Mouse (Mus musculus): Measurements from ENCODE around the gene Banp.

Banp gene

DNA sequence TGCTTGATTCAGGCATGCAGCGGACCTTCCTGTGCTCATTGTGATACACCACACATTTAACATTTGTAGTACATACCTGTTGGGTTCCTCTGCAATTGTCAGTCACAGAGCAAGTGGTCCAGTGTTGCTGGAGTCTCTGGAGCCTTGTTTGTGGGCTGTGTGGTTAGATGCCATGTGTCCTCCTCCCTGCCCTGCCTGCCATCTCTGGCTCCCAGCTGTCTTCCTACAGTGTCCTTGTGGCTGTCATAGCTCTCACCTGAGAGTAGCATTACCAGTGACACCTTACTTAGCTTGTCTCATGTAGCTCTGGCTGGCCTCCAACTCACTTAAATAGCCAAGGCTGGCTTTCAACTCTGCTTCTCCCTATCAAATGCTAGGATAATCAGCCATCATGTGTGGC is 69.6 kb downstream of the Banp start:
- DNase-seq (ENCODE audit: low spot score): no peak

DNA sequence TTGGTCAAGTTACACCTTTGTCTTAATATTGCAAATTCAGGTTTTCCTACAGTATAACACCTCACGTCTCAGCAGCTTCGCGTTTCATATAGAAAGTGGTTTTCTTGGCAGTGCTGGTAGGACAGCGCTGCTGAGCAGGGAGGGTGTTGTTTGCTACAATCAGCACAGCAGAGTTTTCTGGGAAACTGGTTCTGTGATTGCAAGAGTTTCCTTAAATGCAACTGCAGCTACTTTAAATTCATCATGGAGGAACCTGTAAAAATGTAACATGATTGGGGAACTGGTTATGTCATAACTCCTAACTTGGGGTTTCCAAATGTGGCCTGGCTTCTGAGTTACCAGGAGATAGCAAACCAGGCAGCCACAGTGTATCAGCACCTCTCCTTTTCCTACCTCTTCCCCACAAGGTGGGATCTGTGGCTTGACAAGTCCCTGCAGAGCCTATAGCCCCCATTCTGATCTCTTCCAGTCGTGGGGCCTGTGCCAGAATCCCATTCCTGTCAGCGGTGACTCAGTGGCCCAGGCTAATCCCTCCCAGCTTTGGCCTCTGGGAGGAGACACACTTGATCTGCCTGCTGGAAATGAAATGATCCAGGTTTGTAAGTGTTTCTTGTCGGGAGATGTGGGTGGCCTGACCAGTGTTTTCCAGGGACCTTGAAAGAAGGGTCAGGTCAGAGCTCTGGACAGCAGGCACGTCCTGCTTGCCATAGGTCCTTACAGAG is 70.7 kb downstream of the Banp start:
- no peak for DNase-seq (ENCODE audit: low spot score)

DNA sequence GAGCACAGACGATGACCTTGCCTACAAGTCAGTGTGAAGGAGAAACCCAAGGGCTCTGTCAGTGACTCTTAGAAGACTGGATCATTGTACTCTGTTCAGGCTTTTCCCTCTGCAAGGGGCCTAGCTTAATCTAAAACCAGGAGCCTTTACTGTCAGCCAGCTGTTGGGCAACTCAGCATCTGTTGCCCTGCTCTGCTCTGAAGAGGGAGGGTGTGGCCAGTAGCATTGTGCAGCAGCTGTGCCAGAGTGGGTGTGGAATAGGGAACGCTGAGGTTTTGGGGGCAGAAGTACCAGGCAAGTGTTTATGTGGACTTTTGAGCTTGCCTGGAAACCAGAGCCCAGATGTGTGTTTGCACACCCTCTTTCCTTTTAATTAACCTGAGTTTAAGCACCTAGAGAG is 72.2 kb downstream of the Banp start:
- no peak for DNase-seq (ENCODE audit: low spot score)

DNA sequence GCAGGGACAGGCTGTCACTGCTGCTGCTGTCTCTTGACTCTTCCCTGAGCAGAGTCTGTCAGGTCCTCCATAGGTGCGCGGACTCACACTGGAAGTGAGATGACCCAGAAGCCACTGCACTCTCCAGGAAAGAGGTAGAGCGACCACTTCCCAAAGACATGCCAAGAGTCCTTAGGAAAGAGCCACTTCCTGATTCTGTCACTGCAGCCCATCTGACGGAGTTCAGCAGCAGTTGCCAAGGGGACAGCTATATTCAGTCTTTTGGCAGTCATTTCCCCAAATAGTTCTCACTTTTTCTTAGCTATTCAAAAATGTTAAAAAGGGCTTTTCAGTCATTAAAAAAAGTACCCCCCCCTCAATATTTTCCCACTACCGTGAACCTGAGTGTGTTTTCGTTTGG is 72.7 kb downstream of the Banp start:
- DNase-seq (ENCODE audit: low spot score): no peak

DNA sequence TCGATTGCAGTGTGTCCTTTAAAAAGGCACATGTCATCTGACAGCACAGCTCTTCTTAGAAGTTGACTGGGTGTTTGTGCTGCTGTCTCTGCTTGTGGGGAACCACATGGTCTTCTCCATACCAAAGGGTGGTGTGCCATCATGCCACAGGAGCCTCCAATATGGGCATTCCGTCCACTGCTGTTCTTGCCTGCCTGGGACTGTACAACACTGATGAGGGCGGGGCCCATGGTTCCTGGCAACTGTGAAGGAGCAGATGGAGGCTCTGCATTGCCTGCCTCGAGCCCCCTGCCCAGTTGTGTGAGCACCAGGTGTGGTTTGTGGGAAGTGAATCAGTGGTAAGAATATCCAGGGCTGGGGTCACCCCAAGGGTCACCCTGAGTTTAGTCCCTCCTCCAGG is 73.2 kb downstream of the Banp start:
- DNase-seq (ENCODE audit: low spot score): no peak

DNA sequence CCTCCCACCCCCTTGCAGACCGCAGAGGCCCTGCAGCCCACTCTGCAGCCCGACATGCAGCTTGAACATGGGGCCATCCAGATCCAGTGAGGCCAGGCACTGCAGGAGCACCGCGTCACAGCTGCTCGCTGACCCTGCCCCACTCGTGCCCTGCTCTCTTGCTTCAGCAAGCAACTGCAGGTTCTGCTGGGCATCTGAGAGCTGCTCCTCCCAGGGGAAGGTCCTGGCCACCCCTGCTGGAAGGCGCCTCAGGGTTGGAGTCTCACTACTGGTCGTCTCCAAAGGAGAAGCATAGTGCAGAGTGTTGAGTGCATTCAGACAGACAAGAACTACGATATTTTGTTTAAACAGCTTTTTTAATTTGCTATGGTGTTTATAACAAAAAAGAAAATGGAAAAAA is 76.0 kb downstream of the Banp start:
- no peak for DNase-seq (ENCODE audit: low spot score)

DNA sequence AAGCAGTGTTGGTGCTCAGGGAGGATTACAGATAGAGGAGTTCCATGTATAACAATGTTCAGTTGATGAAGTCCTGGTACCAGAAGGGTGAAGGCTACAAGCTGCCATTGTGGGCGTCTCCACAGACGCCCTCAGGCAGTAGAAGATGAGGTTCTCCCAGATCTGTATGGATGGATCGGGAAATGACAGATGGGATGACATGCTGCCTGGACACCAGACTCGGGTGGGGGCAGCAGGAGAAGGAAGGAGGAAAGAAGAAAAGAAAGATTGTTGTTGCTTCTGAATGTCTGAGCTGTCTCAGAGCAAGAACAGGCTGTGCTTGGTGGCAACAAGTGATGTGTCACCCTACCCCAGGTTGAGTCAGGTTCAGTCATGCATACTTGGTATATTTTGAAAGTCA is 78.6 kb downstream of the Banp start:
- no peak for DNase-seq (ENCODE audit: low spot score)

DNA sequence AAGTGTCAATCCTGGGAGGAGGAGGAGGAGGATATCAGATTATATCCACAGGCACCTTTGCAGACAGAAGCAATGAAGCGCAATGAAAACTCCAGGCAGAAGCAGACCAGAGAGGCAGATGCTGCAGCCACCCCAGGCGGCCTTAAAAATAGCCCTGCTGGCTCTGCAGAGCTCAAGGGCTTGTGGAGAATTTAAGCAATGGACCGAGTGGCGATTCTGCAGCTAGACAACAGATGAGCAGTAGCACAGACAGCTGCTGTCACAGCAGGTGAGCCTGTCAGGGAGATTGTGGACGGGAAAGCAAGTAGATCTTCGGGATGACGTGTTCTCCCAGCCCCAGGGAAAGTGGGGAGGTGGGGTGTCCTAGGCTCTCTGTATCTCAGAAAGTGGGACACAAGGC is 81.4 kb downstream of the Banp start:
- no peak for DNase-seq (ENCODE audit: low spot score)

DNA sequence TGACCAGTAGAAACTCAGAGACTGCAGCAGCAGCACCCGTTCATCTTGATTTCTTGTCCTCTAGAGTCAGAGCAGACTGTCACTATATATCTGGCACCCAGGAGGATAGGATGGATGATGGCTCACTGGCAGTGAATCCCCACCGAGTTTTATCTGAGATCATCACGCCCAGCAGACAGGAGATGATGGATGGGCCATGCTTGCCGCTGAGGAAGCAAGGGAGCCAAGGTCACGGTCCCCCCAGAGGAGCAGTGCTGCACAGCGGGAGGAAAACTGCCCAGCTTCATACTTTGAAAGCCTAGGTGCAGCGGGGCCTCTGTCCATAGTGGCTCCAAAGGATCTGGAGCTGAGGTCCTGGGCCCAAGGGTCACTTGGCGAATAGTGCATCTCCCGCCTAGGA is 83.2 kb downstream of the Banp start:
- no peak for DNase-seq (ENCODE audit: low spot score)

DNA sequence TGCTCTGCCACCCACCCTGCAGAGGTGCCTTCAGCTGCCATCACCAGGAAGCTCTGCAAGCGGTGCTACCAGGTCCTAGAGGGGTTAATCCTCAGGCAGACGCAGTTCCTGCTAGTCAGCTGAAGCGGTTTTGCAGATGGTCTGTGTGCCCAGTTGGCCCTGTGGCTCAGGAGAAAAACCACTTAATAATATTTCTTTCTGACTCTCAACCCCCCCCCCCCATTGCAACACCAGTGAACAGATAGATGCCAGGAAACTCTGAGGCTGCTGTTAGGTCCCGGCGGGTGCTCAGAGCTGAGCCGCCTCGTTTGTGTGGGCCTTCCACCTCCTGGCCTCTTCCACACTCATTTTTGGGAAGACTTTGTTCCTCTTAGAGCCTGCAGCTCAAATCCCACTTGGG is 86.0 kb downstream of the Banp start:
- DNase-seq (ENCODE audit: low spot score): no peak

DNA sequence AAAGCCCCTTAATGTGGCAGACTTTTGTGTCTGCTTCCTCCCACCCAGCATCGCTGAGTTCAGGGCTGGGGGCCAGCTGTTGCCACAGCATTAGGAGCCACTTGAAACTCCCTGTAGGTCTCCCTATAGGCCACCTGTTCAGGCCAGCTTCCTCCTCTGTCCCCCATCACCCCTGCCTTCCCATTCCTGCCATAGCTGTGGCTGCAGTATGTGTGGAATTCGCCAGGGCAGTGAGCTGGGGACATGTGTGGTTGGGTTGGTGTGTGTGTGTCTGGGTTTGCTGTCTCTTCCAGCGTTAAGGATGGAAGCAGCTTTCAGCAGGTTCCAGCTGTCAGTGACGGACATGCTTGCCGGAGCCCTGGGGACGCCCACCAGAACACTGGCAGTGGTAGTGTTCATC is 86.8 kb downstream of the Banp start:
- no peak for DNase-seq (ENCODE audit: low spot score)

DNA sequence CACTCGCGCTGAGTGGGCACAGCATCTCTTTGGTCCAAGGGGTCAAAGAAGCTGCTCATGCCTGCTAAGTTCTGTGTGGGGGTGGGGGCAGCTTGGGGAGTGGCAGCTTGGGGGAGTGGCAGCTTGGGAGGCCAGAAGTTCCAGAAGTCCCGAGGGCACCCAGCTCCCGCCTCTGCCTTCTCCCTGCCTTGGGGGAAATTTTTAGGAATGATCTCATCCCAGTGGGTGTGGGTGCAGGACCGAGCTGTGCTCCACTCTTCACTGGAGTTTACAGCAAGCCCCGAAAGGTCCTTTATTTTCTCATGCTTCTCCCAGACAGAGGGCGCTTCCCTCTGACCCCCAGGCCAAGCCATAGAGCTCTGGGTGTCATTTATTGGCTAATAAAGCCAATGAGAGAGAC is 87.7 kb downstream of the Banp start:
- no peak for DNase-seq (ENCODE audit: low spot score)

DNA sequence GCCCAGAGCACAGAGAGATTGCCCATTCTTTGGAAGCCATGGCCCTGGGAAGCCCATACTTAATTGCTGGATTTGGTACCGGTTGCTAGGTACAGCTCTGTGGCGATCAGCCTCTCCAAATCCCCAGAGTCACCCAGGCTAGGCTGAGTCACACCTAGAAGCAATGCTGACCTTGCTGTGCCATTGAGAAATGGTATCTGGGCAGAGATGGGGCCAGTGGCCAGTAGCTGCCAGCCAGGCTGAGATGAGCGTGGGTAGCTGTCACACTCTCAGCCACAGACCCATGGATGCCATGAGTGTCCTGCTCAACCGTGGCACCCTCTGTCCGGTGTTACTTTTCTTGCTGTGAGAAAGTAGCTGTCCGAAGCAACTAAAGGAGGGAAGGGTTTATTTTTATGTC is 88.5 kb downstream of the Banp start:
- DNase-seq (ENCODE audit: low spot score): no peak

DNA sequence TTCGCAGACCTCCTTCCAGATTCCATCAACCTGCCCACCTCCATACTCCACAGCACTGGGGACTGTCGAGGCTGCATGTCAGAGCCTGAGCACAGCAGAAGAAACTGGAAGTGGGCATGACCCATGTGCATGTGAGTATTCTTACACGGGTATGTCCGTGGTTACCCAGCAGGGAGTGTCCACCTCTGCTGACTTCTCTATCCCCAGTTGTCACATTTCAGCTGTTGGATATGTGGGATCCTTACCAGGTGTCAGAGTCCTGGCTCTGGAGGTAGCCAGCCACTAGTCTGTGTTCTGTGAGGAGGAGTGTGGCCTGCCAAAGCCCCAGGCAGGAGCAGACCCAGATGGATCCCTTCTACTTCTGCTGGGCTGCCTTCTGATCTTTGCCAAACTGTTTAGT is 89.9 kb downstream of the Banp start:
- no peak for DNase-seq (ENCODE audit: low spot score)

DNA sequence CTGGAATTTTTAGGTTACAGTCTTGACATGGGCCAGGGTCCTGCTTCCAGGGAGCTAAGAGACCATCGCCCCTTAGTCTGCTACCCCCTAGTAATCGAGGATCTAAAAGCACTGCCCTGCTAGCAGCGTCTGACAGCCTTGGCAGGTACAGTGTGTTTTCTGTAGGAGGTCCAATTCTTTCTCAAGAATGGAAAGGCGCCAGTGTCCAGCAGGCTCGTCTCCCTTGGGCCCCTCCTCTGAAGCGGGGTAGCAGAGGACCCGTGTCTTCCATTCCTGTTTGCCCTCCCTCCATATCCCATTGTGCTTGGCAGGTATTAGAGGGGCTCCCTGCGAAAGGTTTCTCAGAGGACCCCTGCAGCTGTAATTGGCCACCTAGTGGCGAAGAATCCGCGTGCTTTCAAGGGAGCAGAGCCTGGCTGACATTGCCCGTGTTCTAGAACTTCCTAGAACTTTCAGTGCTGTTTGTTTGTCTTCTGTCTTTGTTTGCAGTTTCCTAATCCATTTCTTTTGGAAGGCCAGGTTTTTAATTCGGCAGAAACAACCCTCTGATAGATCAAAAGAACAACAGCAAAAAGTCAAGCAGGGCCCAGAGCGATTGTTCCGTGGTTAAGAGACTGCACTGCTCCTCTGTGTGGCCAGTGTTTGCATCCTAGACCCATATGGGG is 97.8 kb downstream of the Banp start:
- no peak for DNase-seq (ENCODE audit: low spot score)

DNA sequence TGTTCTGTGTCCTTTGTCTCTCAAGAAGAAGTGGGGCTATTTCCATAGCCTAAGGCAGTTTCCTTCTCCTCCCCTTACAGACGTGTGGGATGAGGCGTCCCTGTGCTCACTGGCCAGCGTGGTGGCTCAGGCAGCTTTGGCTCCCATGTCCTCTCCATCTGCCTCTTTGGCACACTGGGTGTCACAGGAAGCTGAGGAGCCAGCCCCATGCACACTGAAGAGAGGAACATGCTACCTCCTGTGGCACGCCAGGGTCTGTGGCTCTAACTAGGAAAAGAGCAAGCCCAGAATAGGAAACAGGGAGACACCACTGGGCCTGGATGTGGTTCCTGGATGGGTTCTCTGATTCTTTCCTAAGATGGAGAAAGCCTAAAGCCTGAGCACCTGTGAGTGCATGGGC is 99.7 kb downstream of the Banp start:
- no peak for DNase-seq (ENCODE audit: low spot score)

DNA sequence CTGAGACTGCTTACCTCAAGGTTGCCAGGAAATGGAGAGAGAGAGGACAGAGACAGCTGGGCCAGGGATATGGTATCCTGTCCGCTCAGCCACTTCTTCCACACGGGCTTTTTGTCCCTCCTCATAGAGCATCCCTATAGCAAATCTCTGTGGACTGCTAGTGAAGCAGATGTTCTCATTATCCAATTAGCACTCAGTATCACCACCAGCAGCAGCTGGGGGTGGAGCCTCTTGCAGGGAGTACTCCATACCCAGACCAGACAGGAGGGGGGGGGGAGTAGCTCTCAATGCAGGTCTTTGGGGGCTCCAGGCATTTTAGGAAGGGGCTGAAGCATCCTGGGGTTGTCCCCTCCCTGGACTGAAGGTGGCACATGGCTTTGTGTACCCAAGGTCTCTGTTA is 100.4 kb downstream of the Banp start:
- DNase-seq (ENCODE audit: low spot score): no peak

DNA sequence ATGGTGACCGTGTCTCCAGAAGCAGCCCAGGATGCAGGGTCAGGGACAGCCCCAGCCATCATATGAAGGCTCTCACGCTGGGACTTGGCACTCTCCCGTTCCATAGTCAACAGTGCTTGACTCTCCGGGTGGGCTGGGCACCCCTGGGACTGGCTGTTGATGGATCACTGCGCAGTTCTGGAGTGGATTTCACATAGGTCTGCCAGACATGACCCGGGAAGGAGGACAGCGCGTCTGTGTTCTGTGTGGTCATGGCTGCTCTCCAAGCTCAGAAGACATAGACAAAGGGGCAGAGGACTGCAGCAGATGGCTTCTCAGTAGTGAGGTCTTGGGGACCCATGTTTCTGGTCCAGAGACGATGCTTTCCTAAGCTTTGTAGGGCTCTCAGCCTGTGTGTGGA is 101.1 kb downstream of the Banp start:
- DNase-seq (ENCODE audit: low spot score): no peak

DNA sequence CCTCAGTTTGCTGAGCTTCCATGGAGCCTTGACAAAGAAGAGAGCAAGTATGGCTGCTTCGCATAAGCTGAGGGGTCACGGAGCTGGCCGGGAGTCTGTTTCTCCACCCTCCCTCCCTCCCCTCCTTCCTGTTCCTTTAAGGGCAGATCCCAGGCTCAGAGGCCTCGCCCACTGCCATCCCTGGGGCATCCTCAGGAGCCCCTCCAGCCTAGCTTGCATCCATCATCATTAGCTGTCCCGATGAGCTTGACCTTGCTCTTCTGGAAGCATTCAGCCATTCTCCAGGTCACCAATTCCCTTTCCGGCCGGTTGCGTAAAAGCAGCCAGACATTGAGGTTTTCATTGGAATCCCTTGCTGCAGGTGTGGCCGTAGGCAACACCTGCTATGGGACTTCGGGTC is 105.8 kb downstream of the Banp start:
- DNase-seq (ENCODE audit: low spot score): no peak

DNA sequence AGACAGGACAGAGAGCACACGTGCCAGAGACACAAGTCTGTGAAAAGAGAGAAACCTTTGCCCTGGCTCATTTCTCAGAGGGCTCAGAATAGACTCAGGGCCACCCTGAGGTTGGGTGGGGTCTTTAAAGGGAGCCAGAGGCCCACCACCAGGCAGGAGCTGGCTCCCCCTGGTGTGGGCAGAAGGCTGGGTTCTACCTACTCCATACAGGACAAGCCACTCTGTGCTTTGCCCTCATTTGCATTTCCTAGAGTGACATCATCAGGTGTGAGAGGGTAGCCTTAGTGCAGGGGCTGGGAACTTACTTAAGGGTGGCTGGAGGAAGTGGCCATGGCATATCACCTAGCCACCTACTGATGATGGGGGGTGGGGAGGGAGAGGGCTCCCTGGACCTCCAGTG is 106.6 kb downstream of the Banp start:
- DNase-seq (ENCODE audit: low spot score): no peak

DNA sequence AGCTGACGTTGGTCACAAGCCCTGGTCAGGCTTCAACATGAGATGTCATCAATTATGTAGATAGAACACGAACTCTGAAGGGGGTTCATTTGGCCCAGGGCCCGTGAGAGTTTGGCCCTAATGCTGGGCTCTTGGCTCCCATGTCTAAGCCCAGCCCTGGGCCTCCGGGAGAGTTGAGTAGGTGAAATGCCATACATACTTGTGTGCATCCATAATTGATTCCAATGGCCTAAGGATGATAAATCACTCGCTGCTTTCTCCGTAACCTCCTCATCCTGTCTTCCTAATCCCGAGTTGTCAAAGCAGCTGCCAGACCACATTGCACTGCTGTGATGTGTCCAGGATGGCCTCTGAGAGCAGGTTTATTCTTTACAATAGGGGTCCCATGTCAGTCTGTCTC is 107.3 kb downstream of the Banp start:
- no peak for DNase-seq (ENCODE audit: low spot score)

DNA sequence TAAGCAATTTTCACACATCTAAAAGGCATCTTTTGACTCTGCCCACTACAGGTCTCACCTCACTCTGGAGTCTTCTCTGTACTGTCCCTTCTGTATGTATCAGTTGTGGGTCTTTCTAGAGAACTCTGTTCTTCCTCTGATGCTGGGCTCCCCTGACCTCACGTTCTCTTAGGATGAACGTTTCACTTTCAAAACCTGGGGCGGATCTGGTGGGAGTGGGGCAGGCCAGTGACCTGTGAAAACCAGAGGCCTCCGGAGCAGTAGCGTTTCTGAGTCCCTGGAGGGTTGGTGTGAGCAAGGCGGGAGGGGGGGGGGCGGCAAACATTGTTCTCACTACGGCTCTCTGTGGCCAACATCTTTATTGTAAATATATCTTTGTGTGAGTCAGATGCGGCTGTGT is 109.0 kb downstream of the Banp start:
- DNase-seq (ENCODE audit: low spot score): no peak

DNA sequence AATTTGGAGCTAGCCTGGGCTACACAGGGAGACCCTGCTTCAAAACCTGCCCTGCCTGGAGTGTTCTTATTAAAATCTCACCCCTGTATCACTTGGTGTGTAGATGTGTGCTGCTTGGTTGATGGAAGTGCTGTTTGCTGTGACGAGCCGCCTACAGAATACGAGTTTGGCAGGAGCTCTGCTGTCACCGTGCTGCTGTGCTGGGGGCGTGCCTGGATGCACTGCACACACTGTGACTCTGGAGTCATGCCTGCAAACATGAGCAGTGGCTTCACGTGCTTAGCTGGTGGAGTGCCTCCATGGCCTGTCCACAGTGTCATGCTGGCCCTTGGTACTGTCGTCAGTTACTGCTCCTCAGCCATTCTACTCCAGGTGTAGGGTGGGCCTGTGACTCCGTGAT is 109.4 kb downstream of the Banp start:
- no peak for DNase-seq (ENCODE audit: low spot score)

DNA sequence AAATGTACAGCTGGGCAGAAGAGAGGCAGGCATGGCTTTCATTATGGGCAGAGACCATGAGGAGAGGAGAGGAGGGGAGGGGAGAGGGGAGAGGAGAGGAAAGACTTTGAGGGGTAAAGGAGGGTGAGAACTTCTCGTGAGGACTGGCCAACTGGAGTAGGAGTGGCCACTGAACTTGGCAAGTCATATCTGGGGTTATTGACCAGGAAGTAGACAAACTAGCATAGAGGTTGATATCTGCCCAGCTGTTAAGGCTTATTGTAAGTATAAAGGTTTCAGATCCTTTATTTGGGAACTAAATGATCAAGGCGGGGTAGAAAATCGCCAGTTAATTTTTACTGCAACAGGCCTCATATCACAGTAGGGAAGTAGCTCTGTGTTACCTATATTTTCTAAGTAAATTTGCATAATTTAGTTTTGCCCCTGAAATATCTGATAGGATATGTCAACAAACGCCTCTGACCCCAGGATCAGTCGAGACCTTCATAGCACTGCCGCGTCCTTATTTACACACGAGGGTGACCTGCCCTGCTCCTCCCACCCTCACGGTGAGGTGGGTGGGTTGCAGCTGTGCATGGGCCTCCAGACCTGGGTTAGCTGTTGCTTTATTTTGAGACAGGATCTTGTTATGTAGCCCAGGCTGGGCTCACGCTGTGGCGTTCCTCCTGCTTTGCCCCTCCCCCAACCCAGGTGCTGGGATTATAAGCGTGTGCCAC is 113.1 kb downstream of the Banp start:
- no peak for DNase-seq (ENCODE audit: low spot score)
